Mouse (Mus musculus) neural tube, postnatal 0 days (tissue): Measurements from ENCODE around the gene Tmem139. TPM values are rescaled to one million over a fixed set of nuclear protein-coding genes. Genes with fewer than 3 reads are reported as not detected.

Source experiments
- polyA plus RNA-seq: library from polyadenylated mRNA; unstranded; fragments of >200 nt; fragmentation: Nextera tagmentation; extraction: Ambion mirVana; gene quantifications from 2 replicates; pipeline ENCODE4 v1.2.1, GENCODE M21; 2015

Tmem139 gene
- not detected in 2 replicates for polyA plus RNA-seq

GRCm38 (mm10) chr6:42261524-42262170, at the start of gene Tmem139:
Gene Tmem139 (plus strand): TSS chr6:42261970.

GRCm38 (mm10) chr6:42215028-42215427, 46.7 kb upstream of the Tmem139 start, which contains the start of gene Tas2r144:
Gene Tas2r144 (plus strand): TSS chr6:42215328.

GRCm38 (mm10) chr6:42245711-42246353, 15.9 kb upstream of the Tmem139 start, which contains the start of gene Gstk1:
Gene Gstk1 (plus strand): TSS chr6:42245935.

GRCm38 (mm10) chr6:42264626-42265312, 3.0 kb downstream of the Tmem139 start, which contains the start of gene Casp2:
Gene Casp2 (plus strand): TSS chr6:42264985.

GRCm38 (mm10) chr6:42286448-42286847, 24.7 kb downstream of the Tmem139 start, which contains the start of gene Clcn1:
Gene Clcn1 (plus strand): TSS chr6:42286685.

Other genes with a start within 250 kb of the Tmem139 start
- not detected in 2 replicates for gene Sva, start 223.6 kb upstream of the Tmem139 start, polyA plus RNA-seq
- not detected in 2 replicates for gene Tas2r139, start 121.0 kb upstream of the Tmem139 start, polyA plus RNA-seq
- not detected in 2 replicates for gene Tas2r144, start 46.6 kb upstream of the Tmem139 start, polyA plus RNA-seq
- 21.2 and 23.7 TPM in 2 replicates for gene Gstk1, start 16.0 kb upstream of the Tmem139 start, polyA plus RNA-seq
- gene Casp2, start 3.0 kb downstream of the Tmem139 start, polyA plus RNA-seq: 13.0 and 13.9 TPM in 2 replicates
- 0.31 and 0.71 TPM in 2 replicates for gene Clcn1, start 24.7 kb downstream of the Tmem139 start, polyA plus RNA-seq
- 6.6 and 7.7 TPM in 2 replicates for gene Fam131b, start 62.7 kb downstream of the Tmem139 start, polyA plus RNA-seq
- gene Zyx, start 87.7 kb downstream of the Tmem139 start, polyA plus RNA-seq: 60.1 and 68.6 TPM in 2 replicates
- gene Epha1, start 111.3 kb downstream of the Tmem139 start, polyA plus RNA-seq: 0.40 and 0.52 TPM in 2 replicates
- not detected in 2 replicates for gene Tas2r143, start 138.3 kb downstream of the Tmem139 start, polyA plus RNA-seq
- gene Tas2r135, start 143.5 kb downstream of the Tmem139 start, polyA plus RNA-seq: not detected in 2 replicates
- not detected in 2 replicates for gene Tas2r126, start 172.6 kb downstream of the Tmem139 start, polyA plus RNA-seq
- gene Olfr458, start 203.2 kb downstream of the Tmem139 start, polyA plus RNA-seq: not detected in 2 replicates
- not detected in 2 replicates for gene Olfr457, start 214.4 kb downstream of the Tmem139 start, polyA plus RNA-seq
- not detected in 2 replicates for gene Olfr456, start 225.2 kb downstream of the Tmem139 start, polyA plus RNA-seq